Mouse (Mus musculus): ENCODE measurements around the gene Mcrs1.

DNA sequence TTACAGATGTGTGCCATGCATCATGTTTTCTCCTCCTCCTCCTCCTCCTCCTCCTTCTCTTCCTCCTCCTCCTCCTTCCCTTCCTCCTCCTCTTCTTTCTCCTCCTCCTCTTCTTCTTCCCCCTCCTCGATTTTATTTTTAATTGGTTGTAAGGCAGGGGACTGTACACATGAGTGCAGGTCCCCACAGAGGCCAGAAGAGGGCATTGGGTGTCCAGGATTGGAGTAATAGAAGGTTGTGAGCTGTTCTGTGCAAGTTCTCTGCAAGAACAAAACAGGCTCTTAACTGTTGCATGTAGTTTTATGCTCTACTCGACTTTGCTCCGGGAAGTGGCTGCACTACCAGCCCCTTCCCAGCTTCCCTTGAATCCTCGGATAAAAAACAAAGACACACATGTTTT, 11.6 kb downstream of the Mcrs1 start:
- peak; percentile 40 for TF ChIP-seq CTCF (IDR thresholded peaks at IDR 0.05; ENCODE audit: control insufficient read depth, insufficient read depth, low read length)
- TF ChIP-seq POLR2A (IDR thresholded peaks at IDR 0.05; ENCODE audit: borderline replicate concordance, control insufficient read depth, low read depth, low read length) = no peak

Measured in bone marrow, adult 2 months (tissue).